Mouse (Mus musculus) urinary bladder, postnatal 25 days (tissue): ENCODE results near the gene Casp14.
"Not testable (repeated sequence)": the region's sequence is repeated elsewhere in the genome, so short reads cannot be mapped to it uniquely, and the experiment has no call there.

Experiments
- DNase-seq: peaks from one replicate; pipeline ENCODE4 v3.0.0; 2022; ENCODE audit warnings: low spot score

Casp14 gene

GRCm38 (mm10) chr10:78666696-78667095, 51.4 kb downstream of the Casp14 start:
- not testable (repeated sequence) for DNase-seq

- DNase-seq: no peak
Observed at GRCm38 (mm10) chr10:78664546-78664945, 53.5 kb downstream of the Casp14 start.
